8 mouse cellular contexts compared by ENCODE assay signal in genomic region chr14:55478651-55479599, GRCm38 (mm10). TPM values are rescaled to one million over a fixed set of nuclear protein-coding genes. Genes with fewer than 3 reads are reported as not detected.
DNase-seq lines count a peak whose midpoint lies in the region; ATAC-seq and TF ChIP-seq lines count a peak whose summit lies in the region.

Dhrs4 (plus strand) TSS chr14:55478758.

- peak within 1 kb of the TSS; percentile 65 for H3K4me2 ChIP-seq in forebrain, embryonic 13.5 days
- peak within 1 kb of the TSS; percentile 64 for H3K4me2 ChIP-seq in heart, postnatal 0 days (ENCODE audit: low read depth, low read length)
- peak within 1 kb of the TSS; percentile 88 for H3K4me2 ChIP-seq in liver, embryonic 16.5 days (ENCODE audit: low read depth, low read length)
- H3K4me2 ChIP-seq in neural tube, embryonic 12.5 days (replicated peaks): peak within 1 kb of the TSS; percentile 58
- peak within 1 kb of the TSS; percentile 59 for H3K4me2 ChIP-seq in stomach, postnatal 0 days (replicated peaks; ENCODE audit: low read depth)

- 0 out of 2 replicates have a peak, but pooled peaks cover 2% of the 10 kb centered on the region for H3K27me3 ChIP-seq in E14TG2a.4 (ENCODE audit: insufficient read depth, low read length)
- H3K27me3 ChIP-seq in forebrain, embryonic 13.5 days: no peaks in the 10 kb centered on the region
- no peaks in the 10 kb centered on the region for H3K27me3 ChIP-seq in heart, postnatal 0 days (ENCODE audit: control insufficient read depth, insufficient read depth, low read length)
- no peaks in the 10 kb centered on the region for H3K27me3 ChIP-seq in liver, embryonic 16.5 days (ENCODE audit: control insufficient read depth, insufficient read depth, low read depth, low read length)
- no peaks in the 10 kb centered on the region for H3K27me3 ChIP-seq in neural tube, embryonic 12.5 days (replicated peaks)
- no peaks in the 10 kb centered on the region for H3K27me3 ChIP-seq in stomach, postnatal 0 days (ENCODE audit: control insufficient read depth, insufficient read depth, low read length)

- H3K36me3 ChIP-seq in E14TG2a.4 (ENCODE audit: insufficient read depth, low read length): peaks cover 23% of the 10 kb centered on the region
- no peaks in the 10 kb centered on the region for H3K36me3 ChIP-seq in forebrain, embryonic 13.5 days (ENCODE audit: poor library complexity, severe bottlenecking)
- 0 out of 2 replicates have a peak, but pooled peaks cover 11% of the 10 kb centered on the region for H3K36me3 ChIP-seq in heart, postnatal 0 days (replicated peaks; ENCODE audit: control insufficient read depth, insufficient read depth, low read length)
- peaks cover 3% of the 10 kb centered on the region; the same call in 1 of the 2 replicates for H3K36me3 ChIP-seq in liver, embryonic 16.5 days (ENCODE audit: control insufficient read depth, insufficient read depth)
- H3K36me3 ChIP-seq in neural tube, embryonic 12.5 days: no peaks in the 10 kb centered on the region
- H3K36me3 ChIP-seq in stomach, postnatal 0 days (ENCODE audit: control insufficient read depth, insufficient read depth, low read length): no peaks in the 10 kb centered on the region; the same call in 1 of the 2 replicates

- WGBS in forebrain, embryonic 13.5 days: under 1% methylated on average over 38 of the region's 38 CpGs
- WGBS in heart, postnatal 0 days: under 1% methylated on average over 38 of the region's 38 CpGs
- WGBS in liver, embryonic 16.5 days (ENCODE audit: insufficient replicate concordance): under 1% methylated on average over 38 of the region's 38 CpGs
- under 1% methylated on average over 38 of the region's 38 CpGs for WGBS in neural tube, embryonic 12.5 days
- WGBS in stomach, postnatal 0 days: under 1% methylated on average over 38 of the region's 38 CpGs

- H3K4me1 ChIP-seq in E14TG2a.4 (replicated peaks; ENCODE audit: low read depth, low read length): peaks cover 24% of the 10 kb centered on the region
- H3K4me1 ChIP-seq in forebrain, embryonic 13.5 days: peaks cover 24% of the 10 kb centered on the region
- H3K4me1 ChIP-seq in heart, postnatal 0 days (ENCODE audit: control insufficient read depth, insufficient read depth): peaks cover 4% of the 10 kb centered on the region; the same call in 1 of the 2 replicates
- H3K4me1 ChIP-seq in liver, embryonic 16.5 days (ENCODE audit: control insufficient read depth, low read depth, low read length): peaks cover 46% of the 10 kb centered on the region
- H3K4me1 ChIP-seq in neural tube, embryonic 12.5 days: no peaks in the 10 kb centered on the region
- no peaks in the 10 kb centered on the region for H3K4me1 ChIP-seq in stomach, postnatal 0 days (replicated peaks; ENCODE audit: control insufficient read depth, insufficient read depth)

- H3K9ac ChIP-seq in forebrain, embryonic 13.5 days: peak within 1 kb of the TSS; percentile 72
- peak within 1 kb of the TSS; percentile 59 for H3K9ac ChIP-seq in heart, postnatal 0 days (replicated peaks; ENCODE audit: low read depth, low read length)
- H3K9ac ChIP-seq in liver, embryonic 16.5 days (ENCODE audit: low read depth, low read length): peak within 1 kb of the TSS; percentile 94
- peak within 1 kb of the TSS; percentile 61 for H3K9ac ChIP-seq in neural tube, embryonic 12.5 days
- peak within 1 kb of the TSS; percentile 72 for H3K9ac ChIP-seq in stomach, postnatal 0 days (ENCODE audit: low read length)

- DNase-seq in c-Kit-positive CD71-positive TER-119-negative erythroid progenitor cells, embryonic 14.5 days (ENCODE audit: low read depth): peak; percentile 66
- DNase-seq in heart, postnatal 0 days (ENCODE audit: low spot score): peak; percentile 72
- peak; percentile 86 to 90 for DNase-seq in kidney, postnatal 4 days
- peak; percentile 84 for DNase-seq in stomach, postnatal 0 days (ENCODE audit: low spot score)

- peak within 1 kb of the TSS; percentile 86 for H3K4me3 ChIP-seq in E14TG2a.4 (replicated peaks; ENCODE audit: low read length)
- H3K4me3 ChIP-seq in forebrain, embryonic 13.5 days: peak within 1 kb of the TSS; percentile 58
- H3K4me3 ChIP-seq in heart, postnatal 0 days (ENCODE audit: low read depth, low read length): peak within 1 kb of the TSS; percentile 60
- peak within 1 kb of the TSS; percentile 85 for H3K4me3 ChIP-seq in liver, embryonic 16.5 days (ENCODE audit: low read depth, low read length)
- H3K4me3 ChIP-seq in neural tube, embryonic 12.5 days: peak within 1 kb of the TSS; percentile 45
- H3K4me3 ChIP-seq in stomach, postnatal 0 days (ENCODE audit: low read depth, low read length): peak within 1 kb of the TSS; percentile 57

- peak within 1 kb of the TSS; percentile 59; the same call in 1 of the 2 replicates for H3K27ac ChIP-seq in forebrain, embryonic 13.5 days
- peak within 1 kb of the TSS; percentile 72 for H3K27ac ChIP-seq in heart, postnatal 0 days (ENCODE audit: low read depth)
- peak within 1 kb of the TSS; percentile 96 for H3K27ac ChIP-seq in liver, embryonic 16.5 days (ENCODE audit: low read length)
- H3K27ac ChIP-seq in neural tube, embryonic 12.5 days: no peak within 1 kb of the TSS
- H3K27ac ChIP-seq in stomach, postnatal 0 days (replicated peaks): peak within 1 kb of the TSS; percentile 92

- peak; percentile 43 for TF ChIP-seq CTCF in E14TG2a.4 (conservative IDR thresholded peaks at IDR 0.05; ENCODE audit: low read length)
- peak; percentile 64 for TF ChIP-seq CTCF in heart, postnatal 0 days (IDR thresholded peaks at IDR 0.05; ENCODE audit: low read depth)
- peak; percentile 83 for TF ChIP-seq CTCF in stomach, postnatal 0 days (IDR thresholded peaks at IDR 0.05; ENCODE audit: low read depth)

- H3K9me3 ChIP-seq in E14TG2a.4 (ENCODE audit: low read length): peaks cover 10% of the 10 kb centered on the region
- H3K9me3 ChIP-seq in forebrain, embryonic 13.5 days (replicated peaks): no peaks in the 10 kb centered on the region
- no peaks in the 10 kb centered on the region for H3K9me3 ChIP-seq in heart, postnatal 0 days (replicated peaks; ENCODE audit: control insufficient read depth, low read length)
- H3K9me3 ChIP-seq in liver, embryonic 16.5 days (replicated peaks; ENCODE audit: control insufficient read depth, low read length): no peaks in the 10 kb centered on the region
- no peaks in the 10 kb centered on the region for H3K9me3 ChIP-seq in neural tube, embryonic 12.5 days
- H3K9me3 ChIP-seq in stomach, postnatal 0 days (ENCODE audit: control insufficient read depth, low read length): no peaks in the 10 kb centered on the region

- no peak for TF ChIP-seq EP300 in heart, postnatal 0 days (IDR thresholded peaks at IDR 0.05; ENCODE audit: low read depth)
- TF ChIP-seq EP300 in stomach, postnatal 0 days (optimal IDR thresholded peaks at IDR 0.05): no peak

- ATAC-seq in forebrain, embryonic 13.5 days: peak; percentile 95
- peak; percentile 96 for ATAC-seq in heart, postnatal 0 days (ENCODE audit: insufficient read depth, low read depth)
- peak; percentile 90 for ATAC-seq in liver, embryonic 16.5 days (ENCODE audit: low read depth)
- peak; percentile 95 for ATAC-seq in neural tube, embryonic 12.5 days (ENCODE audit: low FRiP score, low read depth)
- ATAC-seq in stomach, postnatal 0 days (ENCODE audit: low FRiP score, low TSS enrichment): peak; percentile 95

RNA-seq across cellular contexts. Expression of gene Dhrs4, which starts in this region (rescaled TPM):
- 65.5 and 70.4 TPM in 2 replicates for polyA plus RNA-seq in forebrain, embryonic 13.5 days (2015; fragmentation: Nextera tagmentation; extraction: Ambion mirVana)
- 36.5 and 48.8 TPM in 2 replicates for total RNA-seq in heart, postnatal 0 days (2014; rRNA removed; ENCODE audit: low replicate concordance)
- polyA plus RNA-seq in heart, postnatal 0 days (2015; fragmentation: Nextera tagmentation; extraction: Ambion mirVana): 82.5 and 83.3 TPM in 2 replicates
- 88.8 and 91.2 TPM in 2 replicates for polyA plus RNA-seq in liver, embryonic 16.5 days (2015; fragmentation: Nextera tagmentation; extraction: Ambion mirVana)
- polyA plus RNA-seq in neural tube, embryonic 12.5 days (2016; fragmentation: Nextera tagmentation; extraction: Ambion mirVana): 41.5 and 41.7 TPM in 2 replicates
- polyA plus RNA-seq in stomach, postnatal 0 days (2015; fragmentation: Nextera tagmentation; extraction: Ambion mirVana): 53.7 and 54.5 TPM in 2 replicates
